Mouse (Mus musculus) liver (tissue): ENCODE data around the gene Mapk9.

Experiments used
- DNase-seq: peaks from one replicate; pipeline ENCODE4 v3.0.0-alpha.2; 2020; ENCODE audit warnings: mixed read lengths

Gene Mapk9

GRCm38 (mm10) chr11:49841886-49842285 is 4.7 kb upstream of the Mapk9 start:
- no peak for DNase-seq

- no peak for DNase-seq
Observed at GRCm38 (mm10) chr11:49842718-49843117, 3.8 kb upstream of the Mapk9 start.

- DNase-seq: no peak
Observed at GRCm38 (mm10) chr11:49844311-49844710, 2.2 kb upstream of the Mapk9 start.

- DNase-seq: peak; percentile 70
Observed at GRCm38 (mm10) chr11:49844969-49845368, 1.6 kb upstream of the Mapk9 start.

- no peak for DNase-seq
Observed at GRCm38 (mm10) chr11:49845958-49846357, 593 bp upstream of the Mapk9 start.

GRCm38 (mm10) chr11:49847071-49847810 is 690 bp downstream of the Mapk9 start:
- DNase-seq: peak; percentile 63

GRCm38 (mm10) chr11:49847811-49848078 is 1.2 kb downstream of the Mapk9 start:
- no peak for DNase-seq

GRCm38 (mm10) chr11:49848080-49848815 is 1.7 kb downstream of the Mapk9 start:
- DNase-seq: peak; percentile 31

- DNase-seq: no peak
Observed at GRCm38 (mm10) chr11:49850331-49850730, 3.8 kb downstream of the Mapk9 start.

GRCm38 (mm10) chr11:49855144-49855543 is 8.6 kb downstream of the Mapk9 start:
- no peak for DNase-seq

GRCm38 (mm10) chr11:49861139-49861538 is 14.6 kb downstream of the Mapk9 start:
- DNase-seq: no peak

GRCm38 (mm10) chr11:49863926-49864325 is 17.4 kb downstream of the Mapk9 start:
- no peak for DNase-seq

- DNase-seq: no peak
Observed at GRCm38 (mm10) chr11:49867320-49867719, 20.8 kb downstream of the Mapk9 start.

GRCm38 (mm10) chr11:49869762-49870161 is 23.2 kb downstream of the Mapk9 start:
- peak; percentile 50 for DNase-seq

- peak; percentile 52 for DNase-seq
Observed at GRCm38 (mm10) chr11:49871914-49872313, 25.4 kb downstream of the Mapk9 start.

- peak; percentile 76 for DNase-seq
Observed at GRCm38 (mm10) chr11:49872779-49873178, 26.2 kb downstream of the Mapk9 start.

- DNase-seq: no peak
Observed at GRCm38 (mm10) chr11:49876948-49877817, 30.6 kb downstream of the Mapk9 start.

- no peak for DNase-seq
Observed at GRCm38 (mm10) chr11:49879950-49880642, 33.5 kb downstream of the Mapk9 start.

- DNase-seq: no peak
Observed at GRCm38 (mm10) chr11:49883394-49883793, 36.8 kb downstream of the Mapk9 start.

GRCm38 (mm10) chr11:49888469-49888868 is 41.9 kb downstream of the Mapk9 start:
- no peak for DNase-seq

- DNase-seq: no peak
Observed at GRCm38 (mm10) chr11:49891993-49892392, 45.4 kb downstream of the Mapk9 start.

- DNase-seq: no peak
Observed at GRCm38 (mm10) chr11:49893806-49894205, 47.3 kb downstream of the Mapk9 start.
